Comparison of ENCODE assay signal across 8 mouse cellular contexts in genomic region chr16:13371740-13372287, GRCm38 (mm10).
DNase-seq lines count a peak whose midpoint lies in the region; ATAC-seq and TF ChIP-seq lines count a peak whose summit lies in the region.

No protein-coding gene starts in this region.

- TF ChIP-seq POLR2A in MEL (IDR thresholded peaks at IDR 0.05; ENCODE audit: control insufficient read depth in 1 of 2, insufficient read depth in 1 of 2, low read depth in 1 of 2, low read length in 2 of 2, poor library complexity in 1 of 2), result no peak

- peaks cover 4 to 7% of the 10 kb centered on the region in 2 experiments for H3K4me1 ChIP-seq in MEL (ENCODE audit: control insufficient read depth in 1 of 2, insufficient read depth in 2 of 2, low read length in 2 of 2)
- H3K4me1 ChIP-seq in forebrain, postnatal 0 days (ENCODE audit: insufficient read depth), result peaks cover 7% of the 10 kb centered on the region
- peaks cover 2% of the 10 kb centered on the region for H3K4me1 ChIP-seq in liver, embryonic 16.5 days (ENCODE audit: control insufficient read depth, low read depth, low read length)
- peaks cover 16% of the 10 kb centered on the region for H3K4me1 ChIP-seq in neural tube, embryonic 15.5 days

- no peak overlapping the region for H3K4me2 ChIP-seq in forebrain, postnatal 0 days (ENCODE audit: low read depth)
- no peak overlapping the region for H3K4me2 ChIP-seq in liver, embryonic 16.5 days (ENCODE audit: low read depth, low read length)
- H3K4me2 ChIP-seq in neural tube, embryonic 15.5 days, result peak overlapping the region; percentile 17; the same call in 1 of the 2 replicates

- no peak for TF ChIP-seq RAD21 in MEL (IDR thresholded peaks at IDR 0.05; ENCODE audit: low read depth, low read length)

- H3K27me3 ChIP-seq in MEL (ENCODE audit: control insufficient read depth in 1 of 2, insufficient read depth in 2 of 2, low read length in 2 of 2), result no peaks in the 10 kb centered on the region
- no peaks in the 10 kb centered on the region for H3K27me3 ChIP-seq in forebrain, postnatal 0 days (ENCODE audit: insufficient read depth, low read length)
- no peaks in the 10 kb centered on the region for H3K27me3 ChIP-seq in liver, embryonic 16.5 days (ENCODE audit: control insufficient read depth, insufficient read depth, low read depth, low read length)
- no peaks in the 10 kb centered on the region for H3K27me3 ChIP-seq in neural tube, embryonic 15.5 days (replicated peaks)

- 0 out of 4 replicates have a peak, but pooled peaks of 1 of the 2 experiments have one; percentile 25 for TF ChIP-seq EP300 in MEL (IDR thresholded peaks at IDR 0.05; ENCODE audit: low read depth in 1 of 2, low read length in 2 of 2)

- peak overlapping the region in 1 of 2 experiments; percentile 17; a peak in 1 of 4 replicates for H3K4me3 ChIP-seq in MEL (ENCODE audit: control insufficient read depth in 1 of 2, insufficient read depth in 1 of 2, low read depth in 2 of 2, low read length in 2 of 2)
- H3K4me3 ChIP-seq in forebrain, postnatal 0 days (ENCODE audit: low read depth, low read length), result no peak overlapping the region
- no peak overlapping the region for H3K4me3 ChIP-seq in liver, embryonic 16.5 days (ENCODE audit: low read depth, low read length)
- no peak overlapping the region for H3K4me3 ChIP-seq in neural tube, embryonic 15.5 days (replicated peaks)

- H3K9me3 ChIP-seq in MEL (replicated peaks; ENCODE audit: insufficient read depth, low read length), result no peaks in the 10 kb centered on the region
- H3K9me3 ChIP-seq in forebrain, postnatal 0 days (ENCODE audit: low read length), result no peaks in the 10 kb centered on the region
- no peaks in the 10 kb centered on the region for H3K9me3 ChIP-seq in liver, embryonic 16.5 days (replicated peaks; ENCODE audit: control insufficient read depth, low read length)
- H3K9me3 ChIP-seq in neural tube, embryonic 15.5 days (replicated peaks), result no peaks in the 10 kb centered on the region

- no peaks in the 10 kb centered on the region for H3K79me2 ChIP-seq in MEL (ENCODE audit: control insufficient read depth, insufficient read depth, low read length, poor library complexity)

- peaks cover 0 to 7% of the 10 kb centered on the region in 2 experiments; a peak in 2 of 4 replicates for H3K36me3 ChIP-seq in MEL (ENCODE audit: control insufficient read depth in 1 of 2, insufficient read depth in 2 of 2, low read length in 2 of 2)
- H3K36me3 ChIP-seq in forebrain, postnatal 0 days (ENCODE audit: insufficient read depth), result no peaks in the 10 kb centered on the region
- no peaks in the 10 kb centered on the region for H3K36me3 ChIP-seq in liver, embryonic 16.5 days (ENCODE audit: control insufficient read depth, insufficient read depth)
- no peaks in the 10 kb centered on the region for H3K36me3 ChIP-seq in neural tube, embryonic 15.5 days

- peak; percentile 75 for ATAC-seq in forebrain, postnatal 0 days
- ATAC-seq in liver, embryonic 16.5 days (ENCODE audit: low read depth), result peak; percentile 75
- ATAC-seq in neural tube, embryonic 15.5 days (ENCODE audit: low FRiP score), result peak; percentile 82

- peak overlapping the region; percentile 38; the same call in 1 of the 2 replicates for H3K27ac ChIP-seq in MEL (ENCODE audit: control insufficient read depth, low read depth, low read length)
- no peak overlapping the region for H3K27ac ChIP-seq in forebrain, postnatal 0 days (ENCODE audit: low read depth, low read length)
- no peak overlapping the region for H3K27ac ChIP-seq in liver, embryonic 16.5 days (ENCODE audit: low read length)
- 0 out of 2 replicates have a peak overlapping the region, but pooled peaks have one; percentile 34 for H3K27ac ChIP-seq in neural tube, embryonic 15.5 days (replicated peaks)

- peak overlapping the region; percentile 26; the same call in 1 of the 2 replicates for H3K9ac ChIP-seq in MEL (ENCODE audit: control insufficient read depth, low read depth, low read length, poor library complexity, severe bottlenecking)
- H3K9ac ChIP-seq in forebrain, postnatal 0 days, result no peak overlapping the region
- no peak overlapping the region for H3K9ac ChIP-seq in liver, embryonic 16.5 days (ENCODE audit: low read depth, low read length)
- H3K9ac ChIP-seq in neural tube, embryonic 15.5 days (replicated peaks), result no peak overlapping the region

- 28% methylated on average over 11 of the region's 11 CpGs for WGBS in forebrain, postnatal 0 days
- 9% methylated on average over 11 of the region's 11 CpGs for WGBS in liver, embryonic 16.5 days (ENCODE audit: insufficient replicate concordance)
- WGBS in neural tube, embryonic 15.5 days, result 24% methylated on average over 11 of the region's 11 CpGs

- no peak for TF ChIP-seq CTCF in MEL (IDR thresholded peaks at IDR 0.05 in 2 of 3, conservative IDR thresholded peaks at IDR 0.05 in 1 of 3; ENCODE audit: control insufficient read depth in 1 of 3, insufficient read depth in 1 of 3, low read depth in 2 of 3, low read length in 3 of 3, poor library complexity in 1 of 3, severe bottlenecking in 1 of 3)
- no peak for TF ChIP-seq CTCF in forebrain, postnatal 0 days (IDR thresholded peaks at IDR 0.05; ENCODE audit: low read depth)

- intact Hi-C loops in heart, postnatal 14 days (cut with DNase I), result no loop called here

- DNase-seq in MEL (ENCODE audit: low read depth, low spot score), result peak; percentile 80
- DNase-seq in cerebellum, adult 8-10 months, result peak; percentile 85
- peak; percentile 74 for DNase-seq in forebrain, postnatal 0 days
- DNase-seq in heart, postnatal 14 days, result peak; percentile 90 to 94
- DNase-seq in layer of hippocampus, adult 11-12 months (ENCODE audit: low spot score), result peak; percentile 87
- DNase-seq in urinary bladder, postnatal 25 days (ENCODE audit: low spot score), result peak; percentile 72

TF ChIP-seq in MEL, 35 proteins besides CTCF, POLR2A, EP300 and RAD21:
- TF ChIP-seq MAFK (IDR thresholded peaks at IDR 0.05; ENCODE audit: borderline replicate concordance, low read depth, low read length), result peak; percentile 82
- peak; percentile 24; the same call in 1 of the 2 replicates for TF ChIP-seq ETS1 (IDR thresholded peaks at IDR 0.05; ENCODE audit: low read depth, low read length)
- no peak for TF ChIP-seq POLR2AphosphoS2 (IDR thresholded peaks at IDR 0.05; ENCODE audit: low read length)

Comparison
In these comparisons a context has a peak if more than half of its experiments do, and no peak if none do; other contexts are left out.
1. H3K27ac ChIP-seq: peak in MEL (single experiment) and neural tube, embryonic 15.5 days (single experiment); none in forebrain, postnatal 0 days (single experiment) and liver, embryonic 16.5 days (single experiment).
2. Peak in every context shown above with its lines, with median percentiles within 50 percentile points of each other: DNase-seq and ATAC-seq.